In genomic region chr12:103368326-103368669, GRCm38 (mm10) we compare ENCODE assay signal across 1 mouse cellular context.
TF ChIP-seq lines count a peak whose summit lies in the region.

No protein-coding gene starts in this region.

TF ChIP-seq in CH12.LX, 34 proteins besides CTCF, POLR2A, EP300 and RAD21 (continued from another document):
- no peak for TF ChIP-seq CHD2 (IDR thresholded peaks at IDR 0.05; ENCODE audit: low read length)
- TF ChIP-seq NELFE (IDR thresholded peaks at IDR 0.05; ENCODE audit: low read depth, low read length) = no peak
- no peak for TF ChIP-seq POLR2AphosphoS2 (IDR thresholded peaks at IDR 0.05; ENCODE audit: low read depth, low read length)
- no peak for TF ChIP-seq GABPA (IDR thresholded peaks at IDR 0.05; ENCODE audit: insufficient replicate concordance, low read depth, low read length)
- TF ChIP-seq MAZ (IDR thresholded peaks at IDR 0.05; ENCODE audit: low read depth, low read length) = no peak
- TF ChIP-seq MYC (IDR thresholded peaks at IDR 0.05; ENCODE audit: low read depth, low read length) = no peak
- no peak for TF ChIP-seq PAX5 (IDR thresholded peaks at IDR 0.05; ENCODE audit: low read length)
- no peak for TF ChIP-seq TBP (conservative IDR thresholded peaks at IDR 0.05; ENCODE audit: low read depth, low read length)
- no peak for TF ChIP-seq JUND (conservative IDR thresholded peaks at IDR 0.05; ENCODE audit: low read depth, low read length)
- TF ChIP-seq MAX (IDR thresholded peaks at IDR 0.05; ENCODE audit: low read length) = no peak
- no peak for TF ChIP-seq MXI1 (IDR thresholded peaks at IDR 0.05; ENCODE audit: low read depth, low read length)
- TF ChIP-seq KAT2A (IDR thresholded peaks at IDR 0.05; ENCODE audit: insufficient replicate concordance, low read length) = no peak
- TF ChIP-seq NRF1 (IDR thresholded peaks at IDR 0.05; ENCODE audit: low read depth, low read length) = no peak
